Mouse (Mus musculus): ENCODE results near the gene Polr3h.

The Polr3h gene

GRCm38 (mm10) chr15:81847161-81847560, 78.9 kb downstream of the Polr3h start:
- DNase-seq (ENCODE audit: low spot score in 2 of 2) = no peak

DNA sequence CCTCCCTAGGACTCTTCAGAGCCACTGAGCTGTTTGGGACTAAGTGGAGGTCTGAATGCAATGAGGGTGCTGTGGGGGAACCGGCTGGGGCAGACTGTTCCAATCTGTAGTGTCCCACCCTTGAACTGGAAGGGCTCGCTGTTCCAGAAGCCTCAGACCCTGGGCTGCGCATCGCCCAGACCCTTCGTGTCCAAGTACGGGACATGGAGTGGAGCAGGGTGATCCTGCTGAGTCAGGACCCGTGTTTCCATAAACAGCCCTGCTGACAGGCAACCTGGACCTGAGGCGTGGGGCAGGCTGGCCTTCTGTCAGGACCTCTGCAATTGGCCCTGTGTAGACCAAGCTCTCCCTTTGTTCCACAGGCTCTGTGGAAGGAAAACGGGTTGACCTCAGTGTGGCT, 79.3 kb downstream of the Polr3h start:
- no peak for DNase-seq (ENCODE audit: low spot score in 2 of 2)

DNA sequence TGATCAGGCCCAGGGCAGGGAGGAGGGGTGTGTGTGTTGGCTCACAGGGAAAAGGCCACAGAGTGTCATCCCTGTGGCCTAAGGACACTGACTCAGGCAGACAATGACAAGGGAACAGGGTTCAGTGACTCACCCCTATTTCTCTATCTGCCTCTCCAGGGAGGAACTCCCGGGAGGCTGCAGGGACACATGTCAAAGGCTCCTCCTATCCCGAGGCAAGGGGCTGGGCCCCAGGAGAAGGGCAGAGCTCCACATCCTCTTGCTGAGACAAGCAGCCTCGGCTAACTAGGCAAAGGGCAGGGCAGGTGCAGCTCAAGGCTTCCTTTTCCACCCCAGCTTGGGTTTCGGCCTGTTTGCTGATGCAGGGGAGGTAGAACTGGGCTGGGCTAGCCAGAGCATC, 80.3 kb downstream of the Polr3h start:
- no peak for DNase-seq (ENCODE audit: low spot score in 2 of 2)

DNA sequence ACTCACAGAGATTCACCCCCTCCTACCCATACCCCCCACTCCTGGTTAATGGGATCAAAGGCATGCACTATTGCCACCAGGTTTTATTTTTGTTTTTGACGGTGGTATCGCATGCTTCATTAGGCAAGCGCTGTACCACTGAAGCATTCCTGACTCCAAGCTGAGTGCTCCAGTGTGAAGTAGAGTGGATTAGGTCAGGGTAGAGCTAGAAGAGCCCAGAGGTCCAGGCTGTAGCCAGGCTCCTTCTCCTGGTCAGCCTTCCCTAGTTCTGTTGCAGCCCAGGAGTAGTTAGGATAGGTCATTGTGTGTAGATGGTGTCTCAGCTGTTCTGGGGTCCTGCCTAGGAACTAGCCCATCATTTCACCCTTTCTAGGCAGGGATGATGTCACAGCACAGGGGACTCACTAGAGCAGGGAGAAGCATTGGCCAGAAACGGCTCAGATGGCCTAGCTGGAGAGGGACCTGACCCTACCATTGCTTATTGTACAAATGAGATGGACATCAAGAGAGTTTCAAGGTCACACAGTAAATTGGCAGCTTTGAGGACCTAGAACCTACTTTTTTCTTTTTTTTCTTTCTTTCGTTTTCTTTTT, 80.9 kb downstream of the Polr3h start:
- no peak for DNase-seq (ENCODE audit: low spot score in 2 of 2)

GRCm38 (mm10) chr15:81842275-81842674, 83.8 kb downstream of the Polr3h start:
- no peak for DNase-seq (ENCODE audit: low spot score in 2 of 2)

DNA sequence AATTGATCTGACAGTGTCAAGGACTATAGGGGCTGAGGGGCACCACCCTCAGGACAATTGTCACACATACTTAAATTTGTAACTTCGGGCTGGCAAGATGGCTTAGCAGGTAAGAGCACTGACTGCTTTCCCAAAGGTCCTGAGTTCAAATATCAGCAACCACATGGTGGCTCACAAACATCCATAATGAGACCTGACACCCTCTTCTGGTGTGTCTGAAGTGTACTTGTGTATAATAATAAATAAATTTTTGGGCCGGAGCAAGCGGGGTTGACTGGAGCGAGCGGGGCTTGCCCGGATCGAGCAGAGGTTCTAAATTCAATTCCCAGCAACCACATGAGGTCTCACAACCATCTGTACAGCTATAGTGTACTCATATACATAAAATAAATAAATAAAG, 85.7 kb downstream of the Polr3h start:
- DNase-seq (ENCODE audit: low spot score in 2 of 2) = no peak

GRCm38 (mm10) chr15:81839634-81840033, 86.4 kb downstream of the Polr3h start:
- no peak for DNase-seq (ENCODE audit: low spot score in 2 of 2)

DNA sequence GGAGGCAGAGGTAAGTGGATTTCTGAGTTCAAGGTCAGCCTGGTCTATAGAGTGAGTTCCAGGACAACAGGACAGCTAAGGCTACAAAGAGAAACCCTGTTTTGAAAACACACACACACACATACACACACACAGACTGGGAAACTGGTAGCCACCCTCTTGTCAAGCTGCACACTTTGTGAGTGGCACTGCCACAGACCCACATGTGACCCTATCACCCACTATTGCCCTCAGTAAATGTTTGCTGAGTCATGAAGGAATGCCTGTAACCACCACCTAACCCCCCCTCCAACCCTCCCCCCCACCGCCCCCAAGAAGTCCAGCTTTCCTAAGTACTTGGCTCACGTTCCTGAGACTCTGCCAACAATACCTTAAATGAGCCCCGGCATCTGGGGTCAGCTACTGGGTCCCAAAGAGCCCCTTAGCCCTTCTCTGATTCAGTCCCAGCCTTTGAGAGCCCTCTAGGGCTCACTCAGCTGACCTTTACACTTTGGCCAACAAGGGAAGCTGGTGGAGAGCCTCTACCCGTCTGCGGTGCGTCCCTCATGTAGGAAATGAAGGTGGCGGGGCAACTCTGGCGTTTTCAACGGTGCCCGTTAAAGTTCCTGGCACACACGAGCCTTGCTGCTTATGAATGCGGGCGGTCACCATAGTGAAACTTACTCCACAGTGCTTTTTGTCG, 87.3 kb downstream of the Polr3h start:
- DNase-seq (ENCODE audit: low spot score in 2 of 2) = no peak
